Mouse (Mus musculus) spleen, adult 2 months (tissue): ENCODE results near the gene Sdk1. TPM values are rescaled to one million over a fixed set of nuclear protein-coding genes. Genes with fewer than 3 reads are reported as not detected.

Experiments used
- DNase-seq, 2 experiments: peaks; one replicate each; pipeline versions ENCODE4 v3.0.0 to v3.0.0-alpha.2; 2012 to 2021; ENCODE audit warnings: low spot score in 2 of 2, low read depth in 1 of 2
- H3K27ac ChIP-seq: fragments of 200-500 bp; 2 replicates; pipeline ENCODE4 v1.5.1; 2012; ENCODE audit warnings: low read length, inconsistent platforms; ENCODE audit not compliant: insufficient read depth
- H3K27me3 ChIP-seq: fragments of 200-500 bp; 2 replicates; pipeline ENCODE4 v1.6.1; 2012; ENCODE audit warnings: mild to moderate bottlenecking, moderate library complexity, low read length, inconsistent platforms; ENCODE audit not compliant: control insufficient read depth, insufficient read depth
- H3K36me3 ChIP-seq: fragments of 200-500 bp; 2 replicates; pipeline ENCODE4 v1.6.1; 2012; ENCODE audit warnings: mild to moderate bottlenecking, low read length, inconsistent platforms; ENCODE audit not compliant: control insufficient read depth, insufficient read depth
- H3K4me1 ChIP-seq: fragments of 200-500 bp; 2 replicates; pipeline ENCODE4 v1.6.1; 2011; ENCODE audit warnings: inconsistent platforms; ENCODE audit not compliant: control insufficient read depth, insufficient read depth, insufficient read length
- H3K4me3 ChIP-seq: fragments of 200-500 bp; 2 replicates; pipeline ENCODE4 v1.5.1; 2011; ENCODE audit warnings: mild to moderate bottlenecking, inconsistent platforms; ENCODE audit not compliant: insufficient read depth, insufficient read length; ENCODE audit errors: extremely low read depth
- CTCF ChIP-seq: fragments of 200-500 bp; IDR thresholded peaks from 2 replicates; pipeline ENCODE4 v1.5.1; 2011; ENCODE audit warnings: mild to moderate bottlenecking, inconsistent platforms; ENCODE audit not compliant: insufficient read depth, insufficient read length, insufficient replicate concordance; ENCODE audit errors: extremely low read depth
- POLR2A ChIP-seq: fragments of 200-500 bp; IDR thresholded peaks from 2 replicates; pipeline ENCODE4 v1.6.1; 2011; ENCODE audit warnings: low read depth, low read length, inconsistent platforms
- WGBS: fragments of 180-500 bp; shearing (Covaris S2); methylation state at CpG from one replicate; pipeline ENCODE4 v1.1.7; 2018; 5-methylcytosine and 5-hydroxymethylcytosine counted together
- polyA plus RNA-seq: library from polyadenylated mRNA; depleted of rRNA; stranded (reverse); fragments of >200 nt; gene quantifications from 2 replicates; pipeline ENCODE4 v1.2.3, GENCODE M21; 2012

The Sdk1 gene
- polyA plus RNA-seq, 1 experiment = 0.62 TPM

GRCm38 (mm10) chr5:141651690-141652377 is 410.5 kb downstream of the Sdk1 start:
- H3K36me3 ChIP-seq = no peaks in the 10 kb centered on the region
- no peaks in the 10 kb centered on the region for H3K27me3 ChIP-seq
- no peak overlapping the region for H3K27ac ChIP-seq
- WGBS = 88% methylated on average over 4 of the region's 4 CpGs
- TF ChIP-seq CTCF (no peak), POLR2A (no peak)
- H3K4me3 ChIP-seq = no peak overlapping the region
- H3K4me1 ChIP-seq = no peaks in the 10 kb centered on the region
- no peak for DNase-seq

GRCm38 (mm10) chr5:141676371-141676770 is 435.1 kb downstream of the Sdk1 start:
- no peaks in the 10 kb centered on the region for H3K4me1 ChIP-seq
- TF ChIP-seq POLR2A (no peak), CTCF (no peak)
- no peaks in the 10 kb centered on the region for H3K27me3 ChIP-seq
- 67% methylated on average over 1 of the region's 1 CpGs for WGBS
- H3K36me3 ChIP-seq = no peaks in the 10 kb centered on the region
- DNase-seq = no peak
- no peak overlapping the region for H3K4me3 ChIP-seq
- no peak overlapping the region for H3K27ac ChIP-seq

GRCm38 (mm10) chr5:141677034-141677433 is 435.7 kb downstream of the Sdk1 start:
- no peaks in the 10 kb centered on the region for H3K36me3 ChIP-seq
- no peak overlapping the region for H3K4me3 ChIP-seq
- H3K27ac ChIP-seq = no peak overlapping the region
- no peak for DNase-seq
- no peak for TF ChIP-seq CTCF
- TF ChIP-seq POLR2A = no peak
- H3K27me3 ChIP-seq = no peaks in the 10 kb centered on the region
- WGBS = 74% methylated on average over 1 of the region's 1 CpGs
- H3K4me1 ChIP-seq = no peaks in the 10 kb centered on the region

- no peak for TF ChIP-seq CTCF
- no peaks in the 10 kb centered on the region for H3K4me1 ChIP-seq
- WGBS = 90% methylated on average over 8 of the region's 8 CpGs
- H3K36me3 ChIP-seq = no peaks in the 10 kb centered on the region
- no peak for DNase-seq
- no peak overlapping the region for H3K27ac ChIP-seq
- no peak overlapping the region for H3K4me3 ChIP-seq
- no peaks in the 10 kb centered on the region for H3K27me3 ChIP-seq
Measured at GRCm38 (mm10) chr5:141677841-141678240, 436.6 kb downstream of the Sdk1 start.

- TF ChIP-seq CTCF (no peak), POLR2A (no peak)
- H3K27me3 ChIP-seq = no peaks in the 10 kb centered on the region
- no peak overlapping the region for H3K4me3 ChIP-seq
- no peak for DNase-seq
- 86% methylated on average over 7 of the region's 7 CpGs for WGBS
- no peak overlapping the region for H3K27ac ChIP-seq
- H3K36me3 ChIP-seq = no peaks in the 10 kb centered on the region
- H3K4me1 ChIP-seq = no peaks in the 10 kb centered on the region
Measured at GRCm38 (mm10) chr5:141686876-141687420, 445.7 kb downstream of the Sdk1 start.

GRCm38 (mm10) chr5:141689442-141690105 is 448.3 kb downstream of the Sdk1 start:
- Histone ChIP-seq H3K4me1 (no peaks in the 10 kb centered on the region), H3K27me3 (no peaks in the 10 kb centered on the region), H3K4me3 (no peak overlapping the region), H3K27ac (no peak overlapping the region), H3K36me3 (no peaks in the 10 kb centered on the region)
- TF ChIP-seq CTCF = no peak
- no peak for TF ChIP-seq POLR2A
- WGBS = 91% methylated on average over 12 of the region's 12 CpGs
- no peak for DNase-seq

- Histone ChIP-seq H3K27ac (no peak overlapping the region), H3K4me3 (no peak overlapping the region), H3K27me3 (no peaks in the 10 kb centered on the region), H3K4me1 (no peaks in the 10 kb centered on the region), H3K36me3 (no peaks in the 10 kb centered on the region)
- 88% methylated on average over 7 of the region's 7 CpGs for WGBS
- TF ChIP-seq CTCF = no peak
- DNase-seq = no peak
Measured at GRCm38 (mm10) chr5:141691482-141691975, 450.2 kb downstream of the Sdk1 start.
